Mouse (Mus musculus) kidney, postnatal 25 days (tissue): Measurements from ENCODE around the gene Il27.

Experiments used
- DNase-seq, 2 experiments: peaks; one replicate each; pipeline ENCODE4 v3.0.0; 2021; ENCODE audit warnings: mixed read lengths in 2 of 2

The Il27 gene

DNA sequence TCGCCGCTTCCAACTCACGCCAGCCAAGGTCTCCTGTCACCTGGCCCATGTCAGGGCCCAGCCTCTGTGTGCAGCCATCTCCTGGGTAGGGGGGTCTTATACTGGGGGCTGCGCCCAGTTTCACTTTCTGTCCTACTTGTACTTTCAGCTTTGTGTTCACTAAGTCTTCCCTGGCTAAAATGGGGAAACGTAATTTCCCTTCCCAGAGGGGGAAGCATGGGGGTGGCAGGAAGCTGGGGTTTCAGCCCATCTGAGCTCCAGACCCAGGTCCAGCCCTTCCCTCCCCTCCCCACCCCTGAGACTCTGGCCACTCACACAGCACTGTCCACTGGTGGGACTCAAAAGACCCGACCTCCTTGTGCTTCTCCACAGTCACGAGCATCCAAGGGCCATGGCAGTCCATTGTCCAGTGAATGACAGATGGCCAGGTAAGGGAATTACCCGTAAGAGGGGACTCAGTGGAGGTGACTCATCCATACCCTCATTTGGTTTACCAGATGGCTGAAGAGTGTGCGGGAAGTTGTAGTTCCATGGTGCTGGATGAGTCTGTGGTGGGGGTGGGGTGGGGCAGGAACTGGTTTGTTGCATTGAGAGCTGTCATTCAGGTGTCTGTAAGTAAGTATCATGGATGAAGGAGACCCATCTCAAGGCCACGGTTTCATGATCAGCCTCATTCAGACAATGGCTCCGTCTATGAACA lies at the start of gene Il27:
TSS of gene Il27 (minus strand) at position 80 of the 700 bp plus-strand sequence.
- no peak for DNase-seq

DNA sequence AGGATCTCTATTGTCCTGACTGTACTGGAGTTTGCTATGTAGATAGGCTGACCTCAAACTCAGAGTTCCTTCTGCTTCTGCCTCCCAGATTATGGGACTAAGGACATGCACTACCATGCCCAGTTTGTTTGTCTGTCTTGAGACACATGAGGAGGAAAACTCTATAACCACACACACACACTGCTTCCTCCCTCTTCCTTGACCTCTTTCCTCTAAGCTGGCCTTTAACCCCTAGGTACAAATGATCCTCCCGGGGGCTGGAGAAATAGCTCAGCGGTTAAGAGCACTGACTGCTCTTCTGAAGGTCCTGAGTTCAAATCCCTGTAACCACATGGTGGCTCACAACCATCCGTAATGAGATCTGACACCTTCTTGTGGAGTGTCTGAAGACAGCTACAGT lies 49.6 kb upstream of the Il27 start:
- DNase-seq = no peak

- DNase-seq = peak in 1 of 2 experiments; percentile 46
Observed at GRCm38 (mm10) chr7:126643244-126643617, 48.5 kb upstream of the Il27 start.

DNA sequence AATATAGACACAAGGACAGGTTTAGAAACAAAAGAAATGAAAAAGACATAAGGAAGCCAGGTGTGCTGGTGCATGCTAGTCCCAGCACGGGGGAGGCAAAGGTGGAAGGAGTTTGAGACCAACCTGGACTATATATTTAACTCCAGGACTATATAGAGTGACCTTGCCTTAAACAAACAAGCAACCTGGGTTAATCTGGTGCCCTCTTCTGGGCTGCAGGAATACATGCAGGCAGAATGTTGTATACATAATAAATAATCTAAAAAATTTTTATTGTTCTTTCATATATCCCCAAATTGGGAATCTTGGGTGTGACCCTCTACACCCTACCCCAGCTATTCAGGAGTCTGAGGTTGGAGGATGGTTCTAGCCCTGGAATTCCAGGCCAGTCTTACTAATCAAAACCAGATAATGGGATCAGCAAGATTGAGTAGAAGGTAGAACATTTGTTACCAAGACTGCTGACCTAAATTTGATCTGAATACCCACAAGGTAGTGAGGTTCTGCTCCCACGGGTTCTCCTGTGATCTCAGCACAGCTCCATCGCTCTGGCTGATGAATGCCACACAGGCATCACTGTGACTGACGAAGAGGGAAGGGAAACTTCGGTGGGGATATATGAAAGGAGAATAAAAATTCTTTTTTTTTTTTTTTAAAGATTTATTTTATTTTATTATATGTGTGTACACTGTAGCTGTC lies 48.0 kb upstream of the Il27 start:
- DNase-seq = no peak

DNA sequence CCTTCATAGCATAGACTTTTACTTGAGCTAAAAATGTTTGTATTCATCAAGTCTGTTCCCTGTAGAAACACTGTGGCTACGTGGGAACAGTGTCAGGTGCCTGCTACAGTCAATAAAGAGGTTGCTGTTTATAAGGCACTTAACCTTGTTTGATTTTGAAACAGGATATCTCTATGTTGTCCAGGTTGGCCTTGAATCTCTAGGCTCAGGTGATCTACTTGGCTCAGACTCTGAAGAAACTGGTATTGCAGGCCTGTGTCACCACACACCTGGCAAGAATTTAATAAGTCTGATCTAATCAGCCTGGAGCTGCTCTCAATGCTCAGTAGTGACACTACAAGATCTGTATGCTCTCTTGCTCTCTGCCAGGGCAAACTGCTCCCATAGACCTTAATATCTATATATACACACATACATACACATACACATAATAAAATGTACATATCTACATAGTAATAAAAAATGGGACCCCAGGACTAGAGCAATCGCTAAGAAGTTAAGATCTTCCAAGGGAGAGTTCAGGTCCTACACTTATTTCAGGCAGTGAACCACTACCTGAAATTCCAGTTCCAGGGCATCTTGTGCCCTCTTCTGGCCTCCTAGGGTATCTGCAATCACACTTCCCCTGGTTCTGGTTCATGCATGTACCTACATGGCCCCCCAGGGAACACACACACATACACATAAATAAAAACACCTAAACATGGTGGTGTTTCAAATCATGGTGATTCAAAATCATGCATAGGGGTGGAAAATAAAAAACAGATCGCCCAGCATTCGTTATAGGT lies 42.2 kb upstream of the Il27 start:
- DNase-seq = peak; percentile 43 to 54

GRCm38 (mm10) chr7:126635375-126635774 lies 40.6 kb upstream of the Il27 start:
- DNase-seq = no peak

GRCm38 (mm10) chr7:126632478-126632877 lies 37.7 kb upstream of the Il27 start:
- DNase-seq = no peak

DNA sequence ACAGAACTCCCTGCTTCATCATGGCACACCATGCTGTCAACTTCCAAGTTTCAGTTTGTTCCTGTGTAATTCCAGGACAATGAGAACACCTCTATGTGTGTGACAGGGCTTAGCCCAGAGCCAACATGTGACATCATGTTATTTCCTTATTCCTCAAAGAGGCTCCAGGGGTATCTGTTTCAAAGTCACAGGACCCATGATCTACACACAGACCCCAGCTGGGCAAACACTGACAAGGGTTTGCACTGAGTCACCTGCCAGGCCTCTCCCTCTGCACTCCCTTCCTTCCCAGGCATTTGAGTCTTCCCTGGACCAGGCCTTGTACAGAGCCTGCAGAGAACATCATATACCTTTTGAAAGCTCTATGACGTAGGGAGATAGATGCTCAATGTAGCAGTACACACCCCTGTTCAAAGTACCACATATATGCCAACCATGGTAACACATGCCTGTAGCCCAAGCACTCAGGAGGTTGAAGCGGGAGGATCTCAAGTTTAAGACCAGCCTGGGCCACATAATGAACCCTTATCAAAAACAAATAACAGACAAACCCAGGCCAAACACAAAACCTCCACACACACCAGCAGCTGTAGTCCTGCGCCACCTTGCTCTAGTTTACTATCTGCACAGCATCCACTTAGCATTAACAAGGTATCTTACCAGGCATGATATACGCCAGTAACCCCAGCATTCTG lies 36.2 kb upstream of the Il27 start, which contains the start of gene Nupr1:
TSS of gene Nupr1 (minus strand) at position 38 of the 695 bp plus-strand sequence.
- DNase-seq = no peak

- no peak for DNase-seq
Observed at GRCm38 (mm10) chr7:126629915-126630314, 35.2 kb upstream of the Il27 start.

DNA sequence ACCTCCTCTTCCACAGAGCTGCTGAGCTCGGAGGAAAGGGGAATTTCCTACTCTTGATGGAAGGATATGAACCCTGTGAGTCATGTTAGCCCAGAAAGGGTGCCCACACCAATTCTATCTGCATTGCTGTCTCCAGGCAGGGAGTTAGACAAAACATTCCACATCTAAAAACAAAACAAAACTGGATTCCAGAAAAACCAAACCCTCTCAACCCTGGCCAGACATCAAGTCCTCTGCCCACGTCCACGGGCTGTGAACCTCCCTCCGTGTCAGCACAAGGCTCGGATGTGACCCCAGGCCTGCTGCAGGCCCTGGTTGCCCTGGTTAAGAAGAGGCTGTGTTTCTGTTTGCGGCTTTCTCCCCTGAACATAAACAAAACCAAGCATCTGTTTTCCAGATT lies 33.4 kb upstream of the Il27 start:
- DNase-seq = peak in 1 of 2 experiments; percentile 39

- peak in 1 of 2 experiments; percentile 44 for DNase-seq
Observed at GRCm38 (mm10) chr7:126625807-126626600, 31.3 kb upstream of the Il27 start.

- DNase-seq = peak; percentile 73 to 88
Observed at GRCm38 (mm10) chr7:126625369-126625768, 30.6 kb upstream of the Il27 start.

DNA sequence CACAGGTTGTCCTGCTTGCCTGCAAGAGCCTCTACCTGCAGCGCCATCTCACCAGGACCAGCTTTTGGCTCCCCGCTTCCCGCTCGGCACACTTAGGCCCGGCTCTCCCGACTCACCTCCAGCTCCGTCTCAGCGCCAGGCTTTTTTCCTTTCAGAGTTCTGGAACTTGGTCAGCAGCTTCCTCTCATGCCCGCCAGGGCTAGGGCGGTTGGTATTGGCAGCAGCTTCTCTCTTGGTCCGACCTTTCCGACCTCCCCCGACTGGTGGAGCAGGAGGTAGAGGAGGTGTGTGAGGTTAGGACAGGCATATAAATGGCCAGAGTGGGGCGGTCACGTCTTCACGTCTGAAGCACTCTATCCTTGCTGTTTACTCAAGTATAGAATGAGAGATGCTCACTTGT lies 30.0 kb upstream of the Il27 start:
- DNase-seq = peak in 1 of 2 experiments; percentile 48

DNA sequence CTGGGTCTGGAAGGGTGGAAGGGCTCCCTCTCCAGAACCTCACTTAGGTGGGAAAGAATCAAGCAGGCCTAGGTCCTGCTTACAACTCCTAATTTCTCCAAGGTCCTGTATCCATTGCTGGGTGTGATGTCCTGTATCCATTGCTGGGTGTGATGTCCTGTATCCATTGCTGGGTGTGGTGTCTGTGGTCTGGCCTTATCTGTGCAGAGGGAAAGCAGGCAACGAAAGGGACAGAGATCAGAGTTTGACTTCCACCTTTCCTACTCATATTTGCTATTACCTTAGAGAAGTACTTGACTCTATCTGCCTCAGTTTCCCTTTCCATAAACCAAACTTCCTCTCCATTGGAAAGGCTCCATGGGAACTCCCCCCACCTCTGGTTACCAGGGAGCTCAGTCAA lies 28.6 kb upstream of the Il27 start:
- DNase-seq = no peak

- peak in 1 of 2 experiments; percentile 29 for DNase-seq
Observed at GRCm38 (mm10) chr7:126621452-126622359, 27.0 kb upstream of the Il27 start.

GRCm38 (mm10) chr7:126619559-126620275 lies 25.0 kb upstream of the Il27 start:
- no peak for DNase-seq

GRCm38 (mm10) chr7:126616707-126617106 lies 22.0 kb upstream of the Il27 start:
- peak in 1 of 2 experiments; percentile 7 for DNase-seq

- DNase-seq = no peak
Observed at GRCm38 (mm10) chr7:126612736-126613135, 18.0 kb upstream of the Il27 start.

GRCm38 (mm10) chr7:126607796-126608195 lies 13.1 kb upstream of the Il27 start:
- DNase-seq = no peak

DNA sequence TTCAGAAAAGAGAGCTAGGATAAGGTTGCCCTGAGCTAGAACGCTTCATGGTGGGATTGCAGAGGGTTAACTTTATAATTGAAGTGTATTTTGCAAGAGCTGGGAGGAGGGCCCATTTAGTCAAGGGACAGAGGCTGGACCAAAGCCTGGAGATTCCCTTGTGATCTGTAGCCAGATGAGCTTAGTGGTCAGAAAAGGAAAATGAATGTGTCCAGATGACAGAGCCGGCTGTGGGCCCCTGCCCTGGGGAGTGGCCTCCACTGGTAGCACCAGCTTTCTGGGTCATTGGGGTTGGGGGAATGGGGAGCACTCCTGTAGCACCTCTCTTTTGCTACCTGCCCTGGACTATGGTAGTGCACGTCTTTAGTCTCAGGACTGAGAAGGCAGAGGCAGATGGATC lies 12.3 kb upstream of the Il27 start:
- DNase-seq = peak; percentile 17 to 41
